Mouse (Mus musculus) MEL-GATA-1-ER (cell line): ENCODE data around the gene Tmem150b.
A peak's percentile ranks its signal among the peaks of the same experiment; 100 is the strongest.

ENCODE experiments used
- DNase-seq: peaks from one replicate; pipeline ENCODE4 v3.0.0-alpha.2; 2012; ENCODE audit warnings: low read depth; ENCODE audit errors: extremely low read depth

Gene Tmem150b

GRCm38 (mm10) chr7:4725169-4725568, at the start of gene Tmem150b:
TSS of gene Tmem150b (minus strand) at chr7:4725249.
- DNase-seq: peak; percentile 33

DNA sequence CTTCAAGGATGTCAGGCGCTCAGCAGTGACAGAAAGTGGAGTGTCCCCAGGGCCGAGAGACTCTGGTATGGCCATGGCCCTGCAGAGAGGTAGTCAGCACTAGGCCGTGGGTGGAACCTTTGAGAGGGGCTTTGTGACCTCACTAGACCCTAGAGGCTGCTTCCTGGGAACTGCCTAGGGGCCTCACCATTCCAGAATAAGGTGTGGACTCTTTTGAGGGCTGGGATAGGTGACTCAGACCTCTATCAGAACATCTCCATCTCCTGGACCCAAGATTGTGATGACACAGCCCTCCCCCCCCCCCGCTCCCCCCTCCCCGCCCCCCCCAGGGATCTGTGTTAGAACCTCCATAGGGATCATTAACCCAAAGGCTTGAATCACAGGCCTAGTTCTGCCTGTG, 46.2 kb upstream of the Tmem150b start, which contains the start of gene Fam71e2:
Fam71e2 (minus strand) TSS at position 101 of the 400 bp plus-strand sequence.
- no peak for DNase-seq

GRCm38 (mm10) chr7:4764946-4765710, 40.1 kb upstream of the Tmem150b start:
- no peak for DNase-seq

- DNase-seq: no peak
Measured at GRCm38 (mm10) chr7:4759670-4760069, 34.6 kb upstream of the Tmem150b start.

- peak; percentile 77 for DNase-seq
Measured at GRCm38 (mm10) chr7:4752821-4753570, 27.9 kb upstream of the Tmem150b start, which contains the start of gene Cox6b2. TSS of gene Cox6b2 (minus strand) at chr7:4753094.

- DNase-seq: no peak
Measured at GRCm38 (mm10) chr7:4751971-4752820, 27.1 kb upstream of the Tmem150b start.

DNA sequence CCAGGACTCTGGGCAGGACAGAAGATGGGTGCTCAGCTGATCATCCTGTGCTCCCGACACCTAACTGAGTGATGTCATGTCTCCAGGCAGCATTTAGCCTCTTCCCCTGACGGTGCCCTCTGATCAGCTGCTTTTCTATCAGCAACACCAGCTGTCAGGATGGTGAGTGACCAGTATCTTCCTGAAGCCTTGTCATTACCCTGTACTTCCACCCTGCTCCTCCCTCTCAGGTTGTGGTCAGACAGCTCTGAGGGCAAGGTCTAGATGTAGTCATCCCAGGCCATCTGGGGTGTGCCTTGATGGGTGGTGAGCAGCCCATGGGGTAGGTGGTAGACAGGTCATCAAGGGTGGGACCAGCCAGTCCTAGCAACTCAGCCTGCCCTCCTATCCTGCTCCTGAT, 24.1 kb upstream of the Tmem150b start:
- no peak for DNase-seq

DNA sequence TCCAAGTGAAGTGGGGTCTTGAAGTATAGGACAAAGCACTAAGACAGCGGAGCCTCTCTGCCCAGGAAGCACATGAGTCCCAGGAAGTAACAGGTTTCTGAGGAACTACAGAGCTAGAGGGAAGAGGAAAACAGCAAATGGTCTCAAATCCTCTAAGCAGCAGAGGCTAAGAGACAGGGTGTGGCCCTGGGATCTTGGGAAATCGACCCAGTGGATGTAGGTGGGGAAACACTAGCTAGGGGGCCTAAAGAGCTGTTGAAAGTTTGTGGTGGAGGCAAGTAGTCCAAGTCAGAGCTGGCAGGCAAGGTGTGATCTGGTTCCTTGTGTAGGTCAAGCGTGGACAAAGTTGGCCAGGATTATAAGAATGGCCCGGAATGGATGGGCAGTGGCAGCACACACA, 23.3 kb upstream of the Tmem150b start:
- DNase-seq: no peak

DNA sequence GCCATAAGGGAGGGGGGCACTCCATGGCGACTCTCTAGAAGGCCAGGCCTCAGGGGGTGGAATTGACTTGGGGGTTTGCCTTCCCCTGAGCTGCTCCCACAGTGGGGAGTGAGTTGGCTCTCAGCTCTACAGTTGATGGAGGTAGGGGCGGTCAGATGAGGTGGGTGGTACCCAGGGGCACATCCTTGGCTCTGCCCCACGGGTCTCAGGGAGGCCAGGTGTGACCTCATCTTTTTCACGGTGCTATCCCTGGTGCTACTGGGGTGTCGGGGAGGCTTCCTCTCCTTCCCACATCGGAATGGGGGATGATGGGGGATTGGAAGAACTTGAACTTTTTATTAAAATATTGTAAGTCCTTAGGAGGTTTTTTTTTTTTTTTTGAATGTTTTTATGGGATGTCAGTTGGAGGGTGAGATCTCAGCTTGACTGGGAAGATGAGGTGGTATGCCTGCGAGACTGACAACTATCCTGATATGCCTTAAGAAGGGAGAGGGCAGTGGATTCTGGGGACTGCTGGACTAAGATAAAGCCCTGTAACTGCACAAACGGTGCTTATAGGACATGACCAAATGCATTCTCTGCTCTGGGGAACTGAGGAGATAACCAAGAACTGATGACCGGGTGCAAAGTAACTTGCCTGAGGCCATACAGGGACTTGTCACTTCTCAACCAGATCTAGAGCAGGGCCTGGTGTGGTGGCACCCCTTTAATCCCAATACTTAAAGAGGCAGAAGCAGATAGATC, 22.3 kb upstream of the Tmem150b start:
- no peak for DNase-seq

DNA sequence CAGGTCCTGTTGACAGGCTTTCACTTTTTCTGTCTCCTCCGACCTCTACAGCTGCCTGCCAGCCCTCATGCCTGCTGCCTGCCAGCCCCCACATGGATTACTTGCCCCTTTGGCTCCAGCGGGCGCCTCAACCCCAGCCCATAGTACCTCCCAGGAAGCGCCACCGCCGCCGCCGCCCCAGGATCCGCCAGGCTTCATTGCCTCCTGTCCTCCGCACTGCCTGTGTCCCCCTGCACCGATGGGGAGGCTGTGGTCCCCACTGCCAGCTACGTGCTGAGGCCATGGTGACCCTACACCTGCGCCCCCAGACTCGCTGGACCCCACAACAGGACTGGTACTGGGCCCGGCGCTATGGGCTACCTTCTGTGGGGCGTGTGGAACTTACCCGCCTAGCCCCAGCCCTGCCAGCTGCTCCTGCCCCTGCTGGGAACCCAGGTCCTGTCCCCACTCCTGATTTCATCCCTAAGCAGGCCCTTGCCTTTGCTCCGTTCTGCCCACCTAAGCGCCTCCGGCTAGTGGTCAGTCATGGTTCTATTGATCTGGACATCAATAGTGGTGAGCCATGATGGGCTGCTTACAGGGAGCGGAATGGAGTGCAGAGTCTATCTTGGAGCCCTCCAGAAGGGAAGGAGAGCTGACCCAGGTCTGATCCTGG, 21.4 kb upstream of the Tmem150b start:
- DNase-seq: no peak

GRCm38 (mm10) chr7:4744886-4745285, 19.8 kb upstream of the Tmem150b start:
- no peak for DNase-seq

- no peak for DNase-seq
Measured at GRCm38 (mm10) chr7:4743354-4743753, 18.3 kb upstream of the Tmem150b start.

GRCm38 (mm10) chr7:4742482-4742819, 17.4 kb upstream of the Tmem150b start:
- no peak for DNase-seq

DNA sequence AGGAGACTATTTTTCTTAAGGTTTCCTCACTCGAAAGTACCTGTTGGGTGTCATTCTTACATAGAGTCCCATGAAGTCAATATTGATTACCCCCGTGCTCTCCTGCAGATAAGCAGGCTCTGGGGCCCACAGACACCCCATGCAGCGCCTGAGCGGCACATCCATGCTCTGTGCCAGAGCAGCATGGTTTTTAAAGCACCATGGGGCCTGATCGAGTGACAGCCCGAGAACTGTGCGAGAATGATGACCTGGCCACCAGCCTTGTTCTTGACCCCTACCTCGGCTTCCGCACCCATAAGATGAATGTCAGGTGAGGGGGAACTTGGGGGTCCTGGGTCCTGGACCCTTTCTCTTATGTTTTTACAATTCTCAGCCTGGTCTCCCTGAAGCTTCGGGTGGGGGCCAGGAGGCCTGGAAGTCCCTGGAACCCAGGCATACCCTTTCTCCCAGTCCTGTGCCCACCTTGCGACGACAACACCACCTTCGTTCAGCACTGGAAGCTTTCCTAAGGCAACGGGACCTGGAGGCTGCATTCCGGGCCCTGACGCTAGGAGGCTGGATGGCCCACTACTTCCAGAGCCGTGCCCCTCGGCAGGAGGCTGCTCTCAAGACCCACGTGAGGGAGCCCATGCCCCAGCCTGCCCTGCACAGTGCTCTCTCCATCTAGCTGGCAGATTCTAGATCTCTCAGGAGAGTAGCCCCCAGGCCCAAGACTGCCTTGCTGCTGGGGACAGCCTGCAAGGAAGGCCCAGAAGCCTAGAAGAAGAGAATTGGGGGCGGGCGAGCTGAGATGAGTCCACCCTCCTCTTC, 16.8 kb upstream of the Tmem150b start:
- DNase-seq: no peak

- no peak for DNase-seq
Measured at GRCm38 (mm10) chr7:4741151-4741550, 16.1 kb upstream of the Tmem150b start.

GRCm38 (mm10) chr7:4740309-4740727, 15.3 kb upstream of the Tmem150b start:
- no peak for DNase-seq

DNA sequence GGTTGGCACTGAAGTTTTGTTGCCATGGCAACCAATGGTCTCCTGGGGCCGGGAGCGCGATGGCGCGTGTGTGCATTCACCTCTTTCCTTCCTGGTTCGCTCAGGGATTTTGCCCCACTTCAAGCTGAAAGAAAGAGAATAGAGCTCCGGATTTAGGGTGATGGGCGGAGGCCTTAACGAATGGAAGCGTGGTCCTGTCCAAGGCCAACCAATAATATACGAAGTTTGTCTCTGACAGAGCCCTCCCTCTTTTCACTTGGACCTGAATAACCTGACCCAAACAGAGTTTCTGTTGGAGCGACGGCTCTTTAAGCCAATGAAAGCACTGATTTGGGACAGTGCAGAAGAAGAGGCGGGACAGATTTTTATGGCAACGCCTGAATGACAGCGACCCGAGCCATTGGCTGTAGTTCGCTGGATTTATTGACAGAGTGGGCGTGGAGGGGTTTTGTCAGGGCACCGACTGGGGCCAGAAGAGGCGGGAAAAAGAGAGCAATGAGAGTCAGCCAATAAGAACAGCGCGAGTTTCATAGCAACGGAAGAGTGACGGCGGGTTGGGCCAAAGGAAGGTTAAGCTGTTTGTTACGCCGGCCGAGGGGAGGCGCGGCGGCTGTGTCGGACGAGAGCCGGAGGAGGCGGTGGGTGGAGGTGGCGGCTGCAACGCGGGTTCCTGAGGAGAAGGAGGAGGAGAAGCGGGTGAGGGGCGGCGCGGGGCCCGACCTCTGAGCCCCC, 14.7 kb upstream of the Tmem150b start, which contains the start of gene Kmt5c:
Kmt5c (plus strand) TSS at position 572 of the 732 bp plus-strand sequence.
- peak; percentile 100 for DNase-seq

- DNase-seq: no peak
Measured at GRCm38 (mm10) chr7:4739041-4739543, 14.0 kb upstream of the Tmem150b start.

GRCm38 (mm10) chr7:4732968-4733392, 7.9 kb upstream of the Tmem150b start:
- DNase-seq: no peak
